Mouse (Mus musculus) urinary bladder, postnatal 36 days (tissue): ENCODE data around the gene Cnih1.

Experiments
- DNase-seq, 2 experiments: peaks; one replicate each; pipeline ENCODE4 v3.0.0; 2022; ENCODE audit warnings: low spot score in 2 of 2, mixed read lengths in 1 of 2

Gene Cnih1

DNA sequence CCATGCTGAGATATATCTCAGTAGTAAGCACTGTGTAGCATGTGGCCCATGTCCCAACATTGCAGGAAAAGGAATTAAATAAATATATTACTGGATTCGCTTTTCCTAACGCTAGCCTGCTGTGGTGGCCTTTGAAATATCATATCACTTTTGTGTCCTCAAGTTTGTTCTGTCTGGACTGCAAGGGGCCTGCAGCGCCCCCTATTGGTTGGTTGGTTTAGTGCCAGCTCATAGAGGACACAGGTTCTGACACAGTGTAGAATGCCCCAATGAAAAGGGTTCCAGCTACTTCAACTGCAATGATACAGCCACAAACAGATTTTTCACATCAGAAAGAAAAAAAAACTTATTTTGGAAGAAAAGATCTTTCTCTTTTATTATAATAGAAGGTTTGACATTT, 62.5 kb downstream of the Cnih1 start:
- no peak for DNase-seq
